Mouse (Mus musculus) hindbrain, embryonic 11.5 days (tissue): ENCODE results near the gene Slc5a3. TPM values are rescaled to one million over a fixed set of nuclear protein-coding genes. Genes with fewer than 3 reads are reported as not detected.

Source experiments
- ATAC-seq: fragments of 200-750 bp; cut with Nextera tagmentation; 2 replicates; pipeline ENCODE4 v1.8.0; 2017; ENCODE audit warnings: mild to moderate bottlenecking, moderate TSS enrichment, moderate library complexity; ENCODE audit not compliant: low FRiP score
- DNase-seq: peaks from one replicate; pipeline ENCODE4 v3.0.0-alpha.2; 2015; ENCODE audit warnings: low spot score
- H3K27ac ChIP-seq: fragments of 300-500 bp; sonication (generic); 2 replicates; pipeline ENCODE4 v1.5.1; 2014; ENCODE audit warnings: mild to moderate bottlenecking, low read depth, low read length
- H3K27me3 ChIP-seq: fragments of 300-500 bp; sonication (generic); 2 replicates; pipeline ENCODE4 v1.6.1; 2014; ENCODE audit warnings: mild to moderate bottlenecking, low read length, moderate library complexity, mixed read lengths; ENCODE audit not compliant: control insufficient read depth, insufficient read depth
- H3K36me3 ChIP-seq: fragments of 300-500 bp; sonication (generic); 2 replicates; pipeline ENCODE4 v1.6.1; 2014; ENCODE audit warnings: mild to moderate bottlenecking, low read length, moderate library complexity, mixed read lengths; ENCODE audit not compliant: control insufficient read depth, insufficient read depth
- H3K4me1 ChIP-seq: fragments of 300-500 bp; sonication (generic); replicated peaks from 2 replicates; pipeline ENCODE4 v1.6.1; 2014; ENCODE audit warnings: low read length, mixed read lengths; ENCODE audit not compliant: control insufficient read depth, insufficient read depth
- H3K4me2 ChIP-seq: fragments of 300-500 bp; sonication (generic); replicated peaks from 2 replicates; pipeline ENCODE4 v1.6.1; 2014; ENCODE audit warnings: mild to moderate bottlenecking, low read depth, low read length
- H3K4me3 ChIP-seq: fragments of 300-500 bp; sonication (generic); 2 replicates; pipeline ENCODE4 v1.5.1; 2014; ENCODE audit warnings: low read depth, low read length
- H3K9ac ChIP-seq: fragments of 300-500 bp; sonication (generic); 2 replicates; pipeline ENCODE4 v1.6.1; 2014; ENCODE audit warnings: low read depth, low read length
- H3K9me3 ChIP-seq: fragments of 300-500 bp; sonication (generic); 2 replicates; pipeline ENCODE4 v1.6.1; 2016; ENCODE audit warnings: low read length; ENCODE audit not compliant: control insufficient read depth
- WGBS: fragments of 180-500 bp; shearing (Covaris S2); extraction: QIAGEN DNeasy Blood & Tissue Kit; methylation state at CpG from one replicate; pipeline ENCODE4 v1.1.7; 2014; 5-methylcytosine and 5-hydroxymethylcytosine counted together
- polyA plus RNA-seq: library from polyadenylated mRNA; unstranded; fragments of >200 nt; fragmentation: Nextera tagmentation; extraction: Ambion mirVana; gene quantifications from 2 replicates; pipeline ENCODE4 v1.2.1, GENCODE M21; 2014

Gene Slc5a3
- 14.6 and 14.9 TPM in 2 replicates for polyA plus RNA-seq

DNA sequence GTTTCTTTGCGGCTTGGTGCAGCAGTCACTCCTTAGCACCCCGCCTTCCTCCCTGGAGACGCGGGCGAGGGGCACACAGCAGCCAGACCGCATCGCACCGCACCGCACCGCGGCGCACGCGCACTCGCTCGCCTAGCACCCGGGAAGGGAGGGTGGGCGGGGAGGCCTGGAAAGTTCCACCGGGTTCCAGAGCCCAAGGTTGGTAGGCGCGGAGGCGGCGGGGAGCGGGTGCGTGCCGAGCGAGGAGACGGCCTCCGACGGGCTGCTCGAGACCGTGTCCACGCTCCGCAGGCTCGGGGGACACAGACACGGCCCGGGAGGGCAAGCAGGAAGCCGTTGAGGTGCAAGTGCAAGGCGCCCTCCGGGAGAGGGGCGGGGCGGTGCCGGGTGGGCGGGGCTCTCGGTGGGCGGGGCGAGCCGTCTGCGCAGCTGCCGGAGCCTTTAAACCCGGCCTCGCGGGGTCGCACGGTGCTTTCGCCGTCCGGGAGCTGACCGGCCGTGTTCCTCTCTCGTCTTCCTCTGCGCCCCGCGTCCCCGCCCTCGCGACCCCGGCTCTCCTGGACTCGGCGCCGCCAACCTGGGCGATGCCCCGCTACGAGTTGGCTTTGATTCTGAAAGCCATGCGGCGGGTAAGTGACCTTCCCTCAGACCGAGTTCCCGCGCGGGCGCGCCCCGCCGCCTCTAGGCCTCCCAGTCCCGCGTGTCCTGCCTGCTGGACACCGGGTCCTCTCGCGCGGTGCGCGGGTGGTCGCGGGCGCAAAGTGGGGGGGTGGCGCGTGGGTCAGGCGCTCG is at the start of gene Slc5a3, which contains the start of the genes Mrps6 and Gm49711:
TSS of gene Slc5a3 (plus strand) at position 471 of the 792 bp plus-strand sequence.
TSS of gene Mrps6 (plus strand) at position 419 of the 792 bp plus-strand sequence.
TSS of gene Gm49711 (plus strand) at position 465 of the 792 bp plus-strand sequence.
- Histone ChIP-seq H3K9ac (peak within 1 kb of the TSS; percentile 70), H3K9me3 (no peaks in the 10 kb centered on the region), H3K36me3 (0 out of 2 replicates have a peak, but pooled peaks cover 2% of the 10 kb centered on the region), H3K4me2 (peak within 1 kb of the TSS; percentile 84), H3K4me1 (peaks cover 3% of the 10 kb centered on the region; the same call in 1 of the 2 replicates), H3K27me3 (no peaks in the 10 kb centered on the region), H3K4me3 (peak within 1 kb of the TSS; percentile 91), H3K27ac (peak within 1 kb of the TSS; percentile 60)
- WGBS = under 1% methylated on average over 54 of the region's 99 CpGs
- peak; percentile 89 for DNase-seq
- ATAC-seq = peak; percentile 95

DNA sequence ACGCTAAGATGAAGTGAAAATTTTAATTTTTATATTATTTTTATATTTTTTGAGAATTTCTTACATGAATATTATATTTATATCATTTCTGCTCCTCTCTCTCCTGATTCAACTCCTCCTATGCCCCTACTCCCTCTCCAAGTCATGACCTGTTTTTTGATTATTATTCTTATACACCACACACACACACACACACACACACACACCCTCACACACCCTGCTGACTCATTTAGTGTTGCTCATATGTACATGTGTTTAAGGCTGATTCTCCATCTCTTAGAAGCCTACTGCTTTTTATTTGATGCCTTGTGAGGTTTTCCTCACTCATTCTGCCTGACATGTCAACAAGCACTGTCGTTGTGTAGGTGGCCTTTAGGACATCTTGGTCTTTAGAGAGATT is 48.5 kb upstream of the Slc5a3 start:
- Histone ChIP-seq H3K9ac (no peak overlapping the region), H3K4me1 (no peaks in the 10 kb centered on the region), H3K4me3 (no peak overlapping the region), H3K4me2 (no peak overlapping the region), H3K9me3 (no peaks in the 10 kb centered on the region), H3K27ac (no peak overlapping the region), H3K36me3 (no peaks in the 10 kb centered on the region), H3K27me3 (no peaks in the 10 kb centered on the region)
- DNase-seq = no peak
- WGBS = 92% methylated on average over 2 of the region's 2 CpGs
- no peak for ATAC-seq

DNA sequence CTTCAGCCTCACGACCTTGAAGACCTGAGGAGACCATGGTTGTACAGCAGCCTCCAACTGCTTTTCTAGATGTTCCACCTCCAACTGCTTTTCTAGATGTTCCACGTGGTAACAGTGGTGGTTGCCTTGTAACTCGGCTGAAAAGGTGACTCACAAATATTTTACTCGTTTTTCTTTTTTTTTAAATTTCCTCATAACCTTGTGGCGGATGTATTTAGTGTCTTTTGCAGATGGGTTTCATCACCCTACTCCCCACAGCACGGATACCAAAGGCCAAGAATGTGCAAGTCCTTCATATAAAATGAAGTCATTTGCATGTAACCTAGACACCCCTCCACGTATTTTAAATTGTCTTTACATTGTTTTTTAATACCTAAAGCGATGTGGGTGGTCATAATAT is 41.3 kb upstream of the Slc5a3 start:
- Histone ChIP-seq H3K27ac (no peak overlapping the region), H3K4me3 (no peak overlapping the region), H3K4me2 (no peak overlapping the region), H3K36me3 (no peaks in the 10 kb centered on the region), H3K9ac (no peak overlapping the region), H3K4me1 (no peaks in the 10 kb centered on the region), H3K27me3 (no peaks in the 10 kb centered on the region), H3K9me3 (no peaks in the 10 kb centered on the region)
- DNase-seq (no peak), ATAC-seq (no peak)
- 86% methylated on average over 8 of the region's 8 CpGs for WGBS

DNA sequence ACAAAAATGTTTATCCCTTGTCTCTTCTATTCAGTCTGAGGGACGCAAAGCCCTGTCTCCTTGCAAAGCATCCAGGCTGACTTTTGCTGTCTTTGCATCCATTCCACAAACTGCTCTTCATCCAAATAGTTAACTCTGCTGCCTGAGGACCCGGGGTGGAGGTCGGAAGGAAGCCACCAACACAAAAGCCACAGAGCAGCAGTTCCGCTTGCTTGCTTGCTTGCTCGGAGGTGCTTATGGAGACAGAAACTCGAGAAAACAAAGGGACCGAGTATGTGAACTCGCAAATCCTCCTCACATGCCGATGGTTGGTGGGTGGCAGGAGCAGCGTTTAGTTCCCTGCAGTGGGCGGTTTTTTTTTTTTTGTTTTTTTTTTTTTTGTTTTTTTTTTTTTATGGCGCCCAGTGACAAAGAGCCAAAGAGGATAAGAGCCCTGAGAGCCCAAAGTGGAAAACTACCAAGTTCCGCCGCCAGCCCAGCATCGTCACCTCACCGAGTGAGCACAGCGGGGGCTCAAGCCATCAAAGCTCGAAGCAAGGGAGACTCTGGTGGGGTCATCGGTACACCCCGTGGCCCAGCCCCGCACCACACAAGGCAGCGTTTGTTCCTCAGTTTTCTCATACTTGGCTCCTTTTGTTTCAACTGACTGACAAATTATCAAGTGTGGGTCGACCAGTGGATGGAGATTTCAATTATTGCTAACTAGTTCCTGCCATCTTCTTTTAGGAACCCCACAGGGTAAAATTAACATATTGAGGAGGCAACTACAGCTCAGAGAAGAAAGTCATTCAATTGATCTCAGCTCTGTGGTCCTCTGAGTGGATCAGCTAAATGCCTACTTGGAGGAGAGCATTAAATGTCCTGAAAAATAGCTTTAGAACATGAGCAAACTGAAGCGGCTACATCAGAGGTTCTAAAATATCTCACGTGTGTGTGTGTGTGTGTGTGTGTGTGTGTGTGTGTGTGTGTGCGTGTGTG is 38.7 kb upstream of the Slc5a3 start:
- H3K27ac ChIP-seq = no peak overlapping the region
- H3K4me2 ChIP-seq = peak overlapping the region; percentile 19
- H3K9ac ChIP-seq = peak overlapping the region; percentile 1
- no peaks in the 10 kb centered on the region for H3K27me3 ChIP-seq
- WGBS = 9% methylated on average over 26 of the region's 26 CpGs
- DNase-seq (peak; percentile 70), ATAC-seq (peak; percentile 79)
- peak overlapping the region; percentile 4 for H3K4me3 ChIP-seq
- no peaks in the 10 kb centered on the region for H3K4me1 ChIP-seq
- H3K9me3 ChIP-seq = no peaks in the 10 kb centered on the region
- H3K36me3 ChIP-seq = no peaks in the 10 kb centered on the region

DNA sequence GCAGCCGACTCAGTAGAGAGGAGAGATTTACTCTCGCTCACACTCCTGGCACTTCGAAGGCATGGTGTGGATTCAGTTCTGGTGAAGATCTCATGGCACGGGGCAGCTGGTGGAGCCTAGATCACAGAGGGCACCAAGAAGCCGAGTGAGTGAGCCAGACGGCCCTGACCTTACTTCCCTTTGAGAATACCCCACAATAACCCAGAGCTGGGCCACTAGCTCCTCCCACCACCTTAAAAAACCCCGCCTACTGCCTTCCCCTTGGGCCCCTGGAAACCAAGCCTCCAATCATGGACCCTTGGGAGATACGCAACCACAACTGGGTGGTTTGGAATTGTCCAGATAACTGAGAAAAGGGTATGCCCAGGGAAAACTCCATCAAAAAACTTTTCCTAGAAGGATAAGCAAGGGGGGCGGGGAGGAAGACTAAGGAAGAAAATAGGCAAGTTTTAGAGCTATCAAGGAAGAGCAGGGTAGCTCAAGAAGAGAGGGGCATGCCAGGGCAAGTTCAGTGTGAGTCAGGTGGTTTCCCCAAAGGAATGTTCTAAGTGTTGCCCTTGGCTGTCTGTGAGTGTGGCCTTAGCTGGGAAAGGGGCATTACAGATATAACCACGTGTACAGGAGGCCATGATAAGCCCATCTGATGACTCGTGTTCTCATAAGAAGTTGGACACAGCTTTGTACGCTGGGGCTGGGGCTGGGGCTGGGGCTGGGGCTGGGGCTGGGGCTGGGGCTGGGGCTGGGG is 36.3 kb upstream of the Slc5a3 start:
- Histone ChIP-seq H3K27me3 (no peaks in the 10 kb centered on the region), H3K4me2 (no peak overlapping the region), H3K4me1 (no peaks in the 10 kb centered on the region), H3K4me3 (no peak overlapping the region), H3K9me3 (no peaks in the 10 kb centered on the region), H3K9ac (no peak overlapping the region), H3K36me3 (no peaks in the 10 kb centered on the region), H3K27ac (no peak overlapping the region)
- 83% methylated on average over 12 of the region's 12 CpGs for WGBS
- DNase-seq (no peak), ATAC-seq (no peak)

DNA sequence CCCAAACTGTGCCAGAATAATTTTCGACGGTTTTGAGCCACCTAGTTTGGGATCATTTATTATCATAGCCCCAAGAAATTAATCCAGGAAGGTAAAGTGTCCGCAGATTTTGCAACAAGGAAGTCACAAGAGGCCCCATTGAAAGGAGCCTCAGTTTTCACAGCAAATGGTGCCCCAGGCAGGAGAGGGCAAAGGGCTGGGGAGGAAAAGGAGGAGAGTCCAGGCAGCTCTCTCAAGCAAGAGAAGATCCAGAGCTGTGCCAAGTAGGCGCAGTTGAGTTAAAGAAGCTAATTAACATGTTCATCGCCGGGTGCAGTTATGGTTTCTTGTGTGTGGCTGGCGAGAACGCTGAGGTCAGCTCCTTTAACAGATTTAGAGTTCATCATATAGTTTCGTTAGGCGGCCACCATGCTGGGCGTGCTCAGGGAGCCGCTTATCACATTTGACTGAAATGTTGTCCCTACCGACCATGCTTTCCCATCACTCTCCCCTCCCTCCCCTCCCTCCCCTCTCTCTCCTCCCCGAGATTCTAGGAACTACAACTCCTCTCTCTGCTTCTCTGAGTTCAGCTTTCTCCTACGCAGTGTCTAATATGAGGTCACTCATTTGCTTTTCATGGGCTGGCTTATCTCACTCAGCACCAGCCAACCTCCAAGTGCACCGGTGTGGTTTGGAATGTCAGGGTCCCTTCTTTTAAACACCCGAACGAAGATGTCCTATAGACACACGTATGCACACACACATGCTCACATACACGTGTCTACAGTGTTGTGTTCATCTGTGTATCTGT is 35.4 kb upstream of the Slc5a3 start:
- H3K4me1 ChIP-seq = no peaks in the 10 kb centered on the region
- no peaks in the 10 kb centered on the region for H3K27me3 ChIP-seq
- no peak overlapping the region for H3K4me2 ChIP-seq
- no peak overlapping the region for H3K4me3 ChIP-seq
- WGBS = 76% methylated on average over 20 of the region's 20 CpGs
- no peaks in the 10 kb centered on the region for H3K36me3 ChIP-seq
- DNase-seq = no peak
- H3K9ac ChIP-seq = no peak overlapping the region
- no peak for ATAC-seq
- H3K27ac ChIP-seq = no peak overlapping the region
- H3K9me3 ChIP-seq = no peaks in the 10 kb centered on the region

DNA sequence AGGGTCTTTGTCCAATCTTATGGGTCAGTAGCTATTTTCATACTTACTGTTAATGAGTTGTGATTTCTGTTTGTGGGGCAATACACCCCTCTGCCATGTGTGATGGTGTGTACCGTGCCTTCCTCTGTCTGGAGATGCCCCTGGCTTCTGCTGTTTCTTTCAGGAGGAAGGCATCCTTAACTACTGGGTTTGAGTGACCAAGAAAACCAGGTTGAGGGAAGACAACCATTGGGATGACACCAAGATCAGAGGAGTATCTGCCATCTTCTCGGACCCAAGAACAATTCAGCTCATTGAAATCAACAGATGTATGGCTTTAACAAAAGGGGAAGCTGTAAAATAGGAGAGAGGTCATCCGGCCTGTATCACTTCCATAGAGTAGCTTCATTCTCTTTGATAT is 24.8 kb upstream of the Slc5a3 start:
- no peaks in the 10 kb centered on the region for H3K9me3 ChIP-seq
- H3K4me3 ChIP-seq = no peak overlapping the region
- WGBS = 93% methylated on average over 3 of the region's 3 CpGs
- H3K4me2 ChIP-seq = no peak overlapping the region
- no peaks in the 10 kb centered on the region for H3K4me1 ChIP-seq
- ATAC-seq = no peak
- DNase-seq = no peak
- no peak overlapping the region for H3K9ac ChIP-seq
- H3K27me3 ChIP-seq = no peaks in the 10 kb centered on the region
- H3K27ac ChIP-seq = no peak overlapping the region
- H3K36me3 ChIP-seq = no peaks in the 10 kb centered on the region
